Mouse (Mus musculus) limb, embryonic 10.5 days (tissue): ENCODE measurements around the gene Pde4d. TPM values are rescaled to one million over a fixed set of nuclear protein-coding genes. Genes with fewer than 3 reads are reported as not detected.
"Not testable (repeated sequence)": the region's sequence is repeated elsewhere in the genome, so short reads cannot be mapped to it uniquely, and the experiment has no call there.

Experiments
- DNase-seq: peaks from one replicate; pipeline ENCODE4 v3.0.0-alpha.2; 2017; ENCODE audit warnings: low spot score
- H3K27ac ChIP-seq: fragments of 300-500 bp; sonication (generic); 2 replicates; pipeline ENCODE4 v1.5.1; 2016; ENCODE audit warnings: mild to moderate bottlenecking
- H3K27me3 ChIP-seq: fragments of 300-500 bp; sonication (generic); 2 replicates; pipeline ENCODE4 v1.6.1; 2016; ENCODE audit warnings: low read depth, mild to moderate bottlenecking; ENCODE audit not compliant: poor library complexity, severe bottlenecking
- H3K36me3 ChIP-seq: fragments of 300-500 bp; sonication (generic); 2 replicates; pipeline ENCODE4 v1.6.1; 2016; ENCODE audit warnings: mild to moderate bottlenecking, moderate library complexity
- H3K4me1 ChIP-seq: fragments of 300-500 bp; sonication (generic); 2 replicates; pipeline ENCODE4 v1.6.1; 2016
- H3K4me3 ChIP-seq: fragments of 300-500 bp; sonication (generic); 2 replicates; pipeline ENCODE4 v1.5.1; 2016; ENCODE audit warnings: mild to moderate bottlenecking, moderate library complexity
- H3K9me3 ChIP-seq: fragments of 300-500 bp; sonication (generic); replicated peaks from 2 replicates; pipeline ENCODE4 v1.6.1; 2016; ENCODE audit warnings: mild to moderate bottlenecking
- WGBS: fragments of 180-500 bp; shearing (Covaris S2); methylation state at CpG from one replicate; pipeline ENCODE4 v1.1.7; 2016; 5-methylcytosine and 5-hydroxymethylcytosine counted together
- polyA plus RNA-seq: library from polyadenylated mRNA; unstranded; fragments of >200 nt; fragmentation: Nextera tagmentation; extraction: Ambion mirVana; gene quantifications from 2 replicates; pipeline ENCODE4 v1.2.1, GENCODE M21; 2016

The Pde4d gene
- polyA plus RNA-seq, 1 experiment from 2014 or later, result 24.3 TPM

- Histone ChIP-seq H3K27me3 (no peaks in the 10 kb centered on the region), H3K4me1 (no peaks in the 10 kb centered on the region), H3K36me3 (no peaks in the 10 kb centered on the region), H3K27ac (no peak overlapping the region), H3K9me3 (no peaks in the 10 kb centered on the region), H3K4me3 (no peak overlapping the region)
- 90% methylated on average over 2 of the region's 2 CpGs for WGBS
- no peak for DNase-seq
These were observed 236.5 kb downstream of the Pde4d start for GRCm38 (mm10) chr13:108686262-108686661.

GRCm38 (mm10) chr13:108686807-108687206 lies 237.1 kb downstream of the Pde4d start:
- no peak overlapping the region for H3K27ac ChIP-seq
- H3K27me3 ChIP-seq, result no peaks in the 10 kb centered on the region
- no peaks in the 10 kb centered on the region for H3K9me3 ChIP-seq
- no peak overlapping the region for H3K4me3 ChIP-seq
- no peaks in the 10 kb centered on the region for H3K36me3 ChIP-seq
- 82% methylated on average over 4 of the region's 4 CpGs for WGBS
- no peak for DNase-seq
- H3K4me1 ChIP-seq, result no peaks in the 10 kb centered on the region

- H3K4me3 ChIP-seq, result no peak overlapping the region
- no peaks in the 10 kb centered on the region for H3K4me1 ChIP-seq
- no peaks in the 10 kb centered on the region for H3K36me3 ChIP-seq
- DNase-seq, result no peak
- no peaks in the 10 kb centered on the region for H3K27me3 ChIP-seq
- 88% methylated on average over 12 of the region's 12 CpGs for WGBS
- H3K27ac ChIP-seq, result no peak overlapping the region
- no peaks in the 10 kb centered on the region for H3K9me3 ChIP-seq
These were observed 243.3 kb downstream of the Pde4d start for GRCm38 (mm10) chr13:108692883-108693550.

- DNase-seq, result no peak
- Histone ChIP-seq H3K9me3 (no peaks in the 10 kb centered on the region), H3K4me3 (no peak overlapping the region), H3K4me1 (no peaks in the 10 kb centered on the region), H3K27ac (no peak overlapping the region), H3K36me3 (no peaks in the 10 kb centered on the region), H3K27me3 (no peaks in the 10 kb centered on the region)
- 85% methylated on average over 4 of the region's 4 CpGs for WGBS
These were observed 255.7 kb downstream of the Pde4d start for GRCm38 (mm10) chr13:108705441-108705840.

GRCm38 (mm10) chr13:108714032-108714431 lies 264.3 kb downstream of the Pde4d start:
- Histone ChIP-seq H3K9me3 (no peaks in the 10 kb centered on the region), H3K36me3 (no peaks in the 10 kb centered on the region), H3K4me3 (no peak overlapping the region), H3K27ac (no peak overlapping the region), H3K27me3 (no peaks in the 10 kb centered on the region), H3K4me1 (no peaks in the 10 kb centered on the region)
- no peak for DNase-seq
- 91% methylated on average over 3 of the region's 3 CpGs for WGBS

- Histone ChIP-seq H3K4me1 (no peaks in the 10 kb centered on the region), H3K36me3 (no peaks in the 10 kb centered on the region), H3K4me3 (no peak overlapping the region), H3K27ac (no peak overlapping the region), H3K27me3 (no peaks in the 10 kb centered on the region), H3K9me3 (no peaks in the 10 kb centered on the region)
- 85% methylated on average over 3 of the region's 3 CpGs for WGBS
- no peak for DNase-seq
These were observed 265.3 kb downstream of the Pde4d start for GRCm38 (mm10) chr13:108715029-108715428.

GRCm38 (mm10) chr13:108722234-108722633 lies 272.5 kb downstream of the Pde4d start:
- no peaks in the 10 kb centered on the region for H3K36me3 ChIP-seq
- WGBS, result 81% methylated on average over 5 of the region's 5 CpGs
- no peaks in the 10 kb centered on the region for H3K4me1 ChIP-seq
- no peaks in the 10 kb centered on the region for H3K27me3 ChIP-seq
- DNase-seq, result no peak
- H3K27ac ChIP-seq, result no peak overlapping the region
- no peak overlapping the region for H3K4me3 ChIP-seq
- H3K9me3 ChIP-seq, result no peaks in the 10 kb centered on the region

- H3K4me1 ChIP-seq, DNase-seq, H3K4me3 ChIP-seq, H3K9me3 ChIP-seq, H3K36me3 ChIP-seq, H3K27me3 ChIP-seq, H3K27ac ChIP-seq: not testable (repeated sequence)
- WGBS, result 81% methylated on average over 2 of the region's 2 CpGs
These were observed 284.6 kb downstream of the Pde4d start for GRCm38 (mm10) chr13:108734356-108734755.

GRCm38 (mm10) chr13:108751155-108751840 lies 301.6 kb downstream of the Pde4d start:
- H3K36me3 ChIP-seq, result no peaks in the 10 kb centered on the region
- no peak overlapping the region for H3K4me3 ChIP-seq
- H3K27ac ChIP-seq, result no peak overlapping the region
- no peaks in the 10 kb centered on the region for H3K4me1 ChIP-seq
- no peaks in the 10 kb centered on the region for H3K27me3 ChIP-seq
- no peak for DNase-seq
- 85% methylated on average over 3 of the region's 3 CpGs for WGBS
- H3K9me3 ChIP-seq, result no peaks in the 10 kb centered on the region

- no peak for DNase-seq
- H3K27me3 ChIP-seq, result no peaks in the 10 kb centered on the region
- H3K36me3 ChIP-seq, result no peaks in the 10 kb centered on the region
- H3K4me3 ChIP-seq, result no peak overlapping the region
- WGBS, result 90% methylated on average over 7 of the region's 7 CpGs
- no peaks in the 10 kb centered on the region for H3K9me3 ChIP-seq
- H3K27ac ChIP-seq, result no peak overlapping the region
- H3K4me1 ChIP-seq, result no peaks in the 10 kb centered on the region
These were observed 307.7 kb downstream of the Pde4d start for GRCm38 (mm10) chr13:108757477-108757876.

GRCm38 (mm10) chr13:108758331-108758730 lies 308.6 kb downstream of the Pde4d start:
- Histone ChIP-seq H3K4me3 (no peak overlapping the region), H3K36me3 (no peaks in the 10 kb centered on the region), H3K9me3 (no peaks in the 10 kb centered on the region), H3K27me3 (no peaks in the 10 kb centered on the region), H3K4me1 (no peaks in the 10 kb centered on the region), H3K27ac (no peak overlapping the region)
- WGBS, result 92% methylated on average over 4 of the region's 4 CpGs
- no peak for DNase-seq

GRCm38 (mm10) chr13:108759140-108759539 lies 309.4 kb downstream of the Pde4d start:
- no peak for DNase-seq

GRCm38 (mm10) chr13:108763295-108763694 lies 313.5 kb downstream of the Pde4d start:
- Histone ChIP-seq H3K9me3 (no peaks in the 10 kb centered on the region), H3K36me3 (no peaks in the 10 kb centered on the region), H3K4me1 (no peaks in the 10 kb centered on the region), H3K4me3 (no peak overlapping the region), H3K27ac (no peak overlapping the region), H3K27me3 (no peaks in the 10 kb centered on the region)
- no peak for DNase-seq
- 91% methylated on average over 3 of the region's 3 CpGs for WGBS

More at GRCm38 (mm10) chr13:108759140-108759539, 309.4 kb downstream of the Pde4d start:
- H3K9me3 ChIP-seq, result no peaks in the 10 kb centered on the region
- no peak overlapping the region for H3K27ac ChIP-seq
- H3K4me3 ChIP-seq, result no peak overlapping the region
- H3K27me3 ChIP-seq, result no peaks in the 10 kb centered on the region
- 86% methylated on average over 4 of the region's 4 CpGs for WGBS
- H3K36me3 ChIP-seq, result no peaks in the 10 kb centered on the region
- no peaks in the 10 kb centered on the region for H3K4me1 ChIP-seq
